11 mouse cellular contexts compared by ENCODE assay signal in the genomic region with DNA sequence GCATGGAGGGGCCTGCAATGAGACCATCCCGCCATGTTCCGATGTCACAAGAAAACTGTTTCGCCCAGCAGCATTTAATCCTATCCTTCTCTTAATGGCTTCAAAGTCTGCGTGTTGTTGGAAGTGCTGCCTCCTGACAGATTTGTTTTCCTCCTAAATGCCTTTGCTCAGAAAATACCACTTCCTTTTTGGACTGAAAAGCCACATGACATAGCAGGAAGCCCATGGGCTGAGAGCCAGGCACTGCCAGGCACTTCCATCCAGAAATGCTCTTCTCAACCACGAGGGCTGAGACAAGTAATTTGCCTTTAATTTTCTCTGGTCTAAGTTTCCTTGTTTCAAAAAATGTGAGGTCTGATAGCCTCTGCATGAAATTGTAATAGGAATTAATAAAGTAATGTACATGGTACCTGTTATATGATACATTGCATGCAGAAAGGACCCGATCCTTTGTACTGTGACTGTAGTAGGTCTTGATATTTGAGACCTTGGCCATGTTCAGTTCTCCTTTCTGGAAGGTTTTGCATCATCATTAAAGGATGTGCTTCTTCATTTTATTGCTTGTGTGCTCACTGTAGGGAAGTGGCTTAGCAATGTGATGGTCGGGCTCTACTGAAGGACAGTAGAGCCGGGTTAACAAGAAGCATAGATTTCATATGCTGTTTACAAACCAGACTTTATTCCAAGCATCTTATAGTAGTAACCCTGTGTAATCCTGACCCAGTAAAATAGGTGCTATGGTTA.
A peak's percentile ranks its signal among the peaks of the same experiment; 100 is the strongest.
DNase-seq lines count a peak whose midpoint lies in the region; ATAC-seq and TF ChIP-seq lines count a peak whose summit lies in the region.
"Had no signal": no experiment of that assay in that cellular context is flagged by ENCODE, and none has a peak within 500 bp of the region (broad histone marks: within the 10 kb centered on the region; RNA-seq: fewer than 3 reads in every experiment).

No protein-coding gene starts in this region.

- no peaks in the 10 kb centered on the region for H3K4me1 ChIP-seq in midbrain, postnatal 0 days (ENCODE audit: insufficient read depth, low read length)
- H3K4me1 ChIP-seq in midbrain, embryonic 15.5 days = peaks cover 8% of the 10 kb centered on the region; the same call in 1 of the 2 replicates
- peaks cover 10% of the 10 kb centered on the region; the same call in 1 of the 2 replicates for H3K4me1 ChIP-seq in hindbrain, embryonic 14.5 days (replicated peaks; ENCODE audit: control insufficient read depth, insufficient read depth, low read length)
- H3K4me1 ChIP-seq: hindbrain, embryonic 10.5 days; neural tube, embryonic 12.5 days had no signal

- no peak for TF ChIP-seq CTCF in midbrain, postnatal 0 days (IDR thresholded peaks at IDR 0.05)

- no peaks in the 10 kb centered on the region for H3K9me3 ChIP-seq in midbrain, postnatal 0 days (ENCODE audit: low read length)
- H3K9me3 ChIP-seq in midbrain, embryonic 15.5 days = no peaks in the 10 kb centered on the region
- H3K9me3 ChIP-seq in hindbrain, embryonic 14.5 days (ENCODE audit: control insufficient read depth, low read length) = no peaks in the 10 kb centered on the region
- H3K9me3 ChIP-seq: hindbrain, embryonic 10.5 days; neural tube, embryonic 12.5 days had no signal

- TF ChIP-seq POLR2A in myocyte (IDR thresholded peaks at IDR 0.05; ENCODE audit: insufficient read length, low read depth) = no peak

- H3K4me3 ChIP-seq in midbrain, postnatal 0 days (ENCODE audit: low read depth, low read length) = no peak overlapping the region
- no peak overlapping the region for H3K4me3 ChIP-seq in midbrain, embryonic 15.5 days
- no peak overlapping the region for H3K4me3 ChIP-seq in myocyte
- H3K4me3 ChIP-seq in hindbrain, embryonic 14.5 days (replicated peaks; ENCODE audit: low read length) = no peak overlapping the region
- H3K4me3 ChIP-seq: hindbrain, embryonic 10.5 days; neural tube, embryonic 12.5 days had no signal

- no peaks in the 10 kb centered on the region for H3K36me3 ChIP-seq in midbrain, postnatal 0 days (ENCODE audit: insufficient read depth, low read length)
- no peaks in the 10 kb centered on the region for H3K36me3 ChIP-seq in midbrain, embryonic 15.5 days (replicated peaks)
- no peaks in the 10 kb centered on the region for H3K36me3 ChIP-seq in myocyte (ENCODE audit: control insufficient read depth, insufficient read depth)
- H3K36me3 ChIP-seq in hindbrain, embryonic 14.5 days (replicated peaks; ENCODE audit: control insufficient read depth, insufficient read depth) = no peaks in the 10 kb centered on the region
- H3K36me3 ChIP-seq: hindbrain, embryonic 10.5 days; neural tube, embryonic 12.5 days had no signal

- no peak overlapping the region for H3ac ChIP-seq in myocyte (ENCODE audit: control insufficient read depth, insufficient read length)

- WGBS in midbrain, postnatal 0 days = 87% methylated on average over 8 of the region's 8 CpGs
- WGBS in midbrain, embryonic 15.5 days = 87% methylated on average over 8 of the region's 8 CpGs
- 91% methylated on average over 8 of the region's 8 CpGs for WGBS in hindbrain, embryonic 14.5 days

- H3K4me2 ChIP-seq in midbrain, postnatal 0 days (ENCODE audit: low read depth, low read length, poor library complexity, severe bottlenecking) = no peak overlapping the region
- H3K4me2 ChIP-seq in midbrain, embryonic 15.5 days = no peak overlapping the region
- peak overlapping the region; percentile 9 for H3K4me2 ChIP-seq in myocyte (ENCODE audit: low read depth)
- no peak overlapping the region for H3K4me2 ChIP-seq in hindbrain, embryonic 14.5 days (replicated peaks)
- H3K4me2 ChIP-seq: neural tube, embryonic 12.5 days had no signal

- no peaks in the 10 kb centered on the region for H3K27me3 ChIP-seq in midbrain, postnatal 0 days (ENCODE audit: insufficient read depth, low read length)
- H3K27me3 ChIP-seq in midbrain, embryonic 15.5 days (replicated peaks) = no peaks in the 10 kb centered on the region
- H3K27me3 ChIP-seq in myocyte (ENCODE audit: control insufficient read depth, insufficient read depth, insufficient read length) = no peaks in the 10 kb centered on the region
- H3K27me3 ChIP-seq in hindbrain, embryonic 14.5 days (ENCODE audit: control insufficient read depth, insufficient read depth, low read length) = no peaks in the 10 kb centered on the region
- H3K27me3 ChIP-seq: neural tube, embryonic 12.5 days had no signal

- intact Hi-C loops in heart, postnatal 10 days (cut with DNase I) = no loop called here

- no peak overlapping the region for H3K27ac ChIP-seq in midbrain, postnatal 0 days (ENCODE audit: low read depth, low read length)
- no peak overlapping the region for H3K27ac ChIP-seq in midbrain, embryonic 15.5 days
- H3K27ac ChIP-seq in hindbrain, embryonic 14.5 days = no peak overlapping the region
- H3K27ac ChIP-seq: hindbrain, embryonic 10.5 days; neural tube, embryonic 12.5 days had no signal

- no peak overlapping the region for H3K9ac ChIP-seq in midbrain, postnatal 0 days (replicated peaks; ENCODE audit: low read length, poor library complexity, severe bottlenecking)
- H3K9ac ChIP-seq in midbrain, embryonic 15.5 days = no peak overlapping the region
- no peak overlapping the region for H3K9ac ChIP-seq in hindbrain, embryonic 14.5 days
- H3K9ac ChIP-seq: neural tube, embryonic 12.5 days had no signal

- H3K79me2 ChIP-seq in myocyte (ENCODE audit: control insufficient read depth, insufficient read depth) = no peaks in the 10 kb centered on the region

- peak; percentile 4 to 19 for DNase-seq in heart, adult 9 months (ENCODE audit: low spot score in 2 of 2)
- no peak for DNase-seq in heart, postnatal 10 days
- DNase-seq in midbrain, postnatal 0 days (ENCODE audit: low spot score) = peak; percentile 23
- peak; percentile 27 for DNase-seq in cerebellum, adult 8-10 months
- no peak for DNase-seq in B cell, adult 2 months
- no peak for DNase-seq in hindbrain, embryonic 14.5 days (ENCODE audit: low spot score)
- DNase-seq: gastrocnemius, postnatal 14 days had no signal

- no peak for ATAC-seq in midbrain, postnatal 0 days (ENCODE audit: low FRiP score)
- no peak for ATAC-seq in midbrain, embryonic 15.5 days (replicated peaks)
- no peak for ATAC-seq in hindbrain, embryonic 14.5 days (ENCODE audit: low FRiP score)

TF ChIP-seq in myocyte, 11 proteins besides CTCF, POLR2A, EP300 and RAD21:
- TF ChIP-seq TCF12 (IDR thresholded peaks at IDR 0.05; ENCODE audit: insufficient read depth, poor library complexity, severe bottlenecking) (no peak), MAX (IDR thresholded peaks at IDR 0.05; ENCODE audit: low read depth) (no peak), CEBPB (IDR thresholded peaks at IDR 0.05; ENCODE audit: insufficient read depth, poor library complexity, severe bottlenecking) (no peak), POLR2AphosphoS2 (IDR thresholded peaks at IDR 0.05; ENCODE audit: insufficient read length, low read depth) (no peak), USF1 (IDR thresholded peaks at IDR 0.05; ENCODE audit: low read depth) (peak; percentile 12)

Comparison
In these comparisons a context has a peak if more than half of its experiments do, and no peak if none do; other contexts are left out.
1. DNase-seq: peak in heart, adult 9 months (2 of 2), midbrain, postnatal 0 days (single experiment) and cerebellum, adult 8-10 months (single experiment); none in heart, postnatal 10 days (0 of 2), B cell, adult 2 months (0 of 2) and hindbrain, embryonic 14.5 days (single experiment).